In the genomic region with DNA sequence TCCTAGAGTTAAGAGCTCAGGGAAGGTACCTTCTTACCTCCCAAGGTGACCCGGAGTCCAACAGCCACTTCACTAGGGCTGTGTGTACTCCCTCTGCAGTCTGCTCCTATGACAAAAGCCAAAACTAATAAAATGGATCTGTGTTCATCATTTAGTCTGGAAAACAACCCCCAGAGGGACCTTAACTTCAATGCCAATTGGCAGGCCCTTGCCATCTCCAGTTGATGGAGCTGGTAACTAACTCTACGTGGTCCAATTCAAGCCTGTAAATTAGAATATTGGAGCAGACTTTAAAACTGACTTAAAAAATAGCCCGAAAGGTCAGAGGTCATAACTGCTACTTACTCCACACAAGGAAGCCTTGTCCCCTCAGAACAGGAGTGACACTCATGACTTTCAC, we compare ENCODE assay signal across 18 mouse cellular contexts. TPM values are rescaled to one million over a fixed set of nuclear protein-coding genes. Genes with fewer than 3 reads are reported as not detected.
DNase-seq lines count a peak whose midpoint lies in the region; ATAC-seq and TF ChIP-seq lines count a peak whose summit lies in the region.
"Had no signal": no experiment of that assay in that cellular context is flagged by ENCODE, and none has a peak within 500 bp of the region (broad histone marks: within the 10 kb centered on the region; RNA-seq: fewer than 3 reads in every experiment).

No protein-coding gene starts in this region.

- TF ChIP-seq EP300 in heart, adult 2 months (IDR thresholded peaks at IDR 0.05; ENCODE audit: insufficient read depth, low read depth, low read length): no peak

- no peak for TF ChIP-seq POLR2A in heart, adult 2 months (IDR thresholded peaks at IDR 0.05; ENCODE audit: insufficient read depth, low read depth, low read length)

- intact Hi-C loops in heart, adult 2 months (cut with DNase I): no loop called here
- intact Hi-C loops in heart, postnatal 36 days (cut with DNase I): no loop called here
- intact Hi-C loops in heart, postnatal 10 days (cut with DNase I): no loop called here

- no peak for DNase-seq in heart, adult 2 months
- DNase-seq in heart, postnatal 36 days: no peak
- peak; percentile 40 for DNase-seq in hindbrain, postnatal 0 days (ENCODE audit: low spot score)
- DNase-seq in hindbrain, embryonic 14.5 days (ENCODE audit: low spot score): no peak
- DNase-seq in heart, postnatal 10 days: peak; percentile 29 to 38
- no peak for DNase-seq in urinary bladder, adult 18-20 months (ENCODE audit: low spot score in 2 of 2)
- DNase-seq in retina, postnatal 1 day: no peak
- DNase-seq: cerebellum, adult 18-20 months; kidney, adult 8-10 months; kidney, postnatal 4 days; layer of hippocampus, postnatal 36 days; liver, embryonic 13.5 days; thymus, adult 18-20 months had no signal

- no peak overlapping the region for H3K4me3 ChIP-seq in heart, adult 2 months
- no peak overlapping the region for H3K4me3 ChIP-seq in hindbrain, postnatal 0 days (ENCODE audit: low read length)
- H3K4me3 ChIP-seq in hindbrain, embryonic 14.5 days (replicated peaks; ENCODE audit: low read length): no peak overlapping the region
- H3K4me3 ChIP-seq in brown adipose tissue, adult 24 weeks (ENCODE audit: insufficient read depth, low read depth, low read length): no peak overlapping the region
- H3K4me3 ChIP-seq: embryonic facial prominence, embryonic 15.5 days; forebrain, embryonic 12.5 days; hindbrain, embryonic 10.5 days; liver, embryonic 13.5 days; megakaryocyte, embryonic 14.5 days had no signal

- TF ChIP-seq CTCF in heart, adult 2 months (IDR thresholded peaks at IDR 0.05): no peak
- TF ChIP-seq CTCF in hindbrain, postnatal 0 days (IDR thresholded peaks at IDR 0.05; ENCODE audit: low read depth): no peak

- H3K36me3 ChIP-seq in heart, adult 2 months (ENCODE audit: control insufficient read depth, insufficient read depth, low read length): peaks cover 30% of the 10 kb centered on the region
- no peaks in the 10 kb centered on the region for H3K36me3 ChIP-seq in hindbrain, postnatal 0 days (ENCODE audit: insufficient read depth, low read length)
- H3K36me3 ChIP-seq in hindbrain, embryonic 14.5 days (replicated peaks; ENCODE audit: control insufficient read depth, insufficient read depth): no peaks in the 10 kb centered on the region
- H3K36me3 ChIP-seq: embryonic facial prominence, embryonic 15.5 days; forebrain, embryonic 12.5 days; hindbrain, embryonic 10.5 days; liver, embryonic 13.5 days had no signal

- H3K79me2 ChIP-seq in heart, adult 2 months (replicated peaks; ENCODE audit: control insufficient read depth, insufficient read depth, low read length): peaks cover 10% of the 10 kb centered on the region

- WGBS in heart, adult 2 months: 48% methylated on average over 3 of the region's 3 CpGs
- WGBS in hindbrain, postnatal 0 days: 82% methylated on average over 3 of the region's 3 CpGs
- WGBS in hindbrain, embryonic 14.5 days: 82% methylated on average over 3 of the region's 3 CpGs

- peaks cover 34% of the 10 kb centered on the region for H3K4me1 ChIP-seq in heart, adult 2 months (ENCODE audit: control insufficient read depth, insufficient read depth, low read length)
- peaks cover 29% of the 10 kb centered on the region; the same call in 1 of the 2 replicates for H3K4me1 ChIP-seq in hindbrain, postnatal 0 days (ENCODE audit: insufficient read depth, low read length)
- peaks cover 3% of the 10 kb centered on the region; the same call in 1 of the 2 replicates for H3K4me1 ChIP-seq in hindbrain, embryonic 14.5 days (replicated peaks; ENCODE audit: control insufficient read depth, insufficient read depth, low read length)
- peaks cover 27% of the 10 kb centered on the region for H3K4me1 ChIP-seq in brown adipose tissue, adult 24 weeks (ENCODE audit: control insufficient read depth, insufficient read depth, insufficient read length, low read length)
- H3K4me1 ChIP-seq: megakaryocyte, embryonic 14.5 days had no signal

- H3K27me3 ChIP-seq in heart, adult 2 months (ENCODE audit: control insufficient read depth, insufficient read depth, low read length): no peaks in the 10 kb centered on the region
- H3K27me3 ChIP-seq in hindbrain, postnatal 0 days (ENCODE audit: insufficient read depth, low read length): no peaks in the 10 kb centered on the region
- no peaks in the 10 kb centered on the region for H3K27me3 ChIP-seq in hindbrain, embryonic 14.5 days (ENCODE audit: control insufficient read depth, insufficient read depth, low read length)
- H3K27me3 ChIP-seq: embryonic facial prominence, embryonic 15.5 days; forebrain, embryonic 12.5 days; liver, embryonic 13.5 days had no signal

- H3K9me3 ChIP-seq in hindbrain, postnatal 0 days (ENCODE audit: low read length): no peaks in the 10 kb centered on the region
- H3K9me3 ChIP-seq in hindbrain, embryonic 14.5 days (ENCODE audit: control insufficient read depth, low read length): no peaks in the 10 kb centered on the region
- H3K9me3 ChIP-seq: embryonic facial prominence, embryonic 15.5 days; forebrain, embryonic 12.5 days; liver, embryonic 13.5 days had no signal

- no peak overlapping the region for H3K9ac ChIP-seq in heart, adult 2 months (ENCODE audit: low read depth, low read length)
- H3K9ac ChIP-seq in hindbrain, postnatal 0 days (replicated peaks; ENCODE audit: low read length): no peak overlapping the region
- H3K9ac ChIP-seq in hindbrain, embryonic 14.5 days: no peak overlapping the region
- H3K9ac ChIP-seq: embryonic facial prominence, embryonic 15.5 days; forebrain, embryonic 12.5 days; liver, embryonic 13.5 days had no signal

- no peak for ATAC-seq in hindbrain, postnatal 0 days
- ATAC-seq in hindbrain, embryonic 14.5 days (ENCODE audit: low FRiP score): no peak

- H3K27ac ChIP-seq in heart, adult 2 months: peak overlapping the region; percentile 79
- H3K27ac ChIP-seq in hindbrain, postnatal 0 days: no peak overlapping the region
- H3K27ac ChIP-seq in hindbrain, embryonic 14.5 days: no peak overlapping the region
- H3K27ac ChIP-seq in brown adipose tissue, adult 24 weeks (replicated peaks; ENCODE audit: low read depth, low read length): peak overlapping the region; percentile 54
- H3K27ac ChIP-seq: embryonic facial prominence, embryonic 15.5 days; forebrain, embryonic 12.5 days; hindbrain, embryonic 10.5 days; liver, embryonic 13.5 days had no signal

- no peak overlapping the region for H3K4me2 ChIP-seq in hindbrain, postnatal 0 days (ENCODE audit: low read depth, low read length)
- H3K4me2 ChIP-seq in hindbrain, embryonic 14.5 days (replicated peaks): no peak overlapping the region
- H3K4me2 ChIP-seq: embryonic facial prominence, embryonic 15.5 days; forebrain, embryonic 12.5 days; liver, embryonic 13.5 days had no signal

RNA-seq across cellular contexts. Expression of a gene that starts 45.3 kb away (rescaled TPM):
- total RNA-seq in heart, adult 2 months (2021): 100 to 1,000 TPM; 638 to 971 TPM
- 185 and 253 TPM in 2 replicates for polyA plus RNA-seq in heart, adult 2 months (2012; rRNA removed)
- 100 to 1,000 TPM; 766 to 844 TPM for total RNA-seq in heart, postnatal 36 days (2021)
- total RNA-seq in hindbrain, postnatal 0 days (2014; rRNA removed): 52.4 and 64.2 TPM in 2 replicates
- 70.4 and 79.2 TPM in 2 replicates for polyA plus RNA-seq in hindbrain, postnatal 0 days (2015; fragmentation: Nextera tagmentation; extraction: Ambion mirVana)
- 88.4 and 98.8 TPM in 2 replicates for polyA plus RNA-seq in hindbrain, embryonic 14.5 days (2014; fragmentation: Nextera tagmentation; extraction: Ambion mirVana)
- polyA plus RNA-seq in brown adipose tissue, adult 24 weeks (2012; ENCODE audit: insufficient read depth, insufficient read length, missing spikeins): 254 and 431 TPM in 2 replicates
- 100 to 1,000 TPM; 355 to 547 TPM for total RNA-seq in heart, postnatal 10 days (2021)

Comparison
In these comparisons a context has a peak if more than half of its experiments do, and no peak if none do; other contexts are left out.
1. DNase-seq: peak in hindbrain, postnatal 0 days (single experiment) and heart, postnatal 10 days (2 of 2); none in heart, adult 2 months (0 of 2), heart, postnatal 36 days (0 of 2), hindbrain, embryonic 14.5 days (single experiment), urinary bladder, adult 18-20 months (0 of 2) and retina, postnatal 1 day (single experiment).
2. H3K27ac ChIP-seq: peak in heart, adult 2 months (single experiment) and brown adipose tissue, adult 24 weeks (single experiment); none in hindbrain, postnatal 0 days (single experiment) and hindbrain, embryonic 14.5 days (single experiment).